Mouse (Mus musculus): ENCODE measurements around the gene Itm2b.

Gene Itm2b

DNA sequence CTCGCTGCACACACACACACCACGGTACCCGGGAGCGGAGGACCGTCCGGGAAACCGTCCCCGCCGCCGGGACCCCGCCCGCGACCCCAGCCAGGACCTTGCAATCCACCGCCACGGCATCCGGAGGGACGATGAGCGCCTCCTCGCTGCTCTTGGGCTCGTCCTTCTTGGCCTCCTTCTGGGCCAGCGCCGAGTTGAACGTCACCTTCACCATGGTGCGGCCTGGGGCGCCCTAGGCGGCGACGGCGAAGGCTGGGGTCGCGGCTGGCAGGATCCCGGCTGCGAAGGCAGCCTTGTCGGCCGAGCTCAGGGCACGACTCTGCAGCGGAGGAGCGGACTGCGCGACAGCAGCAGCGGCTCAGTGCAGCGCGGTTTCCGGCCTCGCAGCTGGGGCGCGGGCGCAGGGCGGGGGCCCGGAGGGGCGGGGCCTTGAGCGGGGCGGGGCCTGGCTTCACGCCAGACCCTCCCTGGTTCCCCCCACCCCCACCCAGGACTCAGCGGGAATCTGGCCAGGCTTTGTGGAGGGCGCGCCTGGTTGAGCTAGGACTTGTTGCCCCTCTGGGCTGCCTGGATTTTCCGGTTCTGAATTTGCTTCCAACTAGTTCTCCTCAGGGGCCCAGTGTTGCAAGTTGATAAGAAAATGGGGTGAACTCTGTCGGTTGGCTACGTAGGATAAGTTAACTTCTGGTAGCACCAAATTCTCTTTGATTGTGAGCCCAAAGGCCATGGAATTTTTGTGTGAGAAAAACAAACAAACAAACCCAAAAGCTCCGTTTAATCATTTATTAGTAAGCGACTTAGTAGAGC, at the start of gene Itm2b:
Itm2b (minus strand) TSS at position 377 of the 807 bp plus-strand sequence.
- peak; percentile 77 for DNase-seq (ENCODE audit: low spot score)

- DNase-seq (ENCODE audit: low spot score), result no peak
Observed at GRCm38 (mm10) chr14:73433487-73433886, 48.4 kb upstream of the Itm2b start.

DNA sequence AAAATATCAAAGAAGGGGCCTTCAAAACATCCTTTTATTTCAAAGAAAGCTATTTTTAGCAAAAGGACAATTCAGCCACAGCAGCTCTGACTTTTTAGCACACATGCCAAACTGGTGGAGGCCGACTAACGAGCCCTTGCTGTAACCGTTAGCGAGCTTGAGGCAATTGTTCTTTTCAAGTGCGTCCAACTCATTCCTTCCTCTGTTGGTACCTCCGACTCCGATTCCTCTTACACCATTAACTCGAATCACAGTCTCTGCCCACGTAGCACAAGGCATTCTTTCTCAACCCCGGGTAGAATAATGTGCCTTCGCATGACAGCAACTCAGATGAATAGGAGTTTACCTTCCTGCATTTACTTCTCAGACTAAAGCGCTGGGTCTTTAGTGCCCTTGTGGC, 45.5 kb upstream of the Itm2b start:
- DNase-seq (ENCODE audit: low spot score), result no peak

GRCm38 (mm10) chr14:73425571-73426041, 40.5 kb upstream of the Itm2b start:
- no peak for DNase-seq (ENCODE audit: low spot score)

GRCm38 (mm10) chr14:73424961-73425360, 39.9 kb upstream of the Itm2b start:
- no peak for DNase-seq (ENCODE audit: low spot score)

GRCm38 (mm10) chr14:73423542-73423941, 38.5 kb upstream of the Itm2b start:
- DNase-seq (ENCODE audit: low spot score), result no peak

DNA sequence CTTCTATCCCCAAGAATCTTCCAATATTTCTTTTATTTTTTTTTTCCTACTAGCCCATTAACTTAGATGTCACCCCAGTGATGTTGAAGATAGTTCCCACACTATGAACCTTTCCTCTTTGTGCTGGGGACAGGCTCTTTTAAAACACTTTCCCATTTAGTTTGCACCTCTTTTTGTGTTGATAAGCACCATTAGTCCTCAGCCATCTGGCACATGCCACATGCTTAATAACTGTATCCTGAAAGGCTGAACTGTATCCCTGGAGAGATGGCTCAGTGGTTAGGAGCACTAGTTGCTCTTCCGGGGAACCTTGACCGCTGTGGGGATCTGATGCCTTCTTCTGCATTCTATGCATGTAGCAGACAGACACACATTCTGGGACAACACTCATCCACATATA, 37.5 kb upstream of the Itm2b start:
- DNase-seq (ENCODE audit: low spot score), result no peak

DNA sequence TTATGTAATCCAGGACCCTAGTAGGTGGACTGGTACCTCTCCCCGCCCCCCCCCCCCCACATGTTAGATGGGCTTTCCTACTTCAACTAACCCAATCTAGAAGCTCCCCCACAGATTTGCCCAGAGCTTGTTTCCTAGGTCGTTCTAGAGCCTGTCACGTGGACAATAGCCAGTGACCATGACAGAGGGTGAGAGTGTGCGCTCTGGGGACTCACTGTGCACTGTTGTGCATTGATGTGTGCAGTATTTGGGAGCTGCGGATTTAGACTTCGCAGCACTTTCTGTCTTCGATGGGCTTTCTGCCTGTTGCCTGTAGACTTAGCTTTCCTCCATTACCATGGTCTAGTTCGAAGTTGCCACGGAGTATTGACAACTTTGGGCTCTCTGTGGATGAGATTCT, 36.5 kb upstream of the Itm2b start:
- no peak for DNase-seq (ENCODE audit: low spot score)

DNA sequence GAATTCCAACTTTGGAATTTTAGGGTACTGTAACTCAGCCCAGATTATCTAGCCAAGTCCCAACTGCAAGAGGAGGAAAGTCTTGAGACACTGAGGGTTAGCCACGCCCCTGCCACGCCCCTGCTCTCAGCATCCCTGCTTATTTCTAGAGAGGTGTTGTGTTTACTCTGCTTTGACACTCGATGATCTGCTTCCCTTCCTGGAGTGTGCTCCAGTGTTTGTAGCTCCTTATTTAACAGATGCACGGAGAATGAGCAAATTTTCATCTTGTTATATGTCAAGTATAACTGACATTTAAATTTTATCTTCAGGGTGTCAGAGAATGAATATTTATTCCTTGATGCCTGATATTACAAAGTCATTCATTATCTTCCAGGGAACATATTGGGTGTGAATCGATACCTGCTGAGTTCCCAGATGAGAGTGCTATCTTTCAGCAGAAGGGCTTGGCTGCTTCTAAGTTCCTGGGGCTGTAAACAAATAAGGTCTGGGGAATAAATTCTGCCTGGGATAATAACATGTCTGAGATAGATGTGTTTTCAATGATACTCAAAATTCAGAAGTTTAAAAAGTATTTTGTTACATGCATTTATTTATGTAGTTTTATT, 35.2 kb upstream of the Itm2b start:
- DNase-seq (ENCODE audit: low spot score), result no peak

DNA sequence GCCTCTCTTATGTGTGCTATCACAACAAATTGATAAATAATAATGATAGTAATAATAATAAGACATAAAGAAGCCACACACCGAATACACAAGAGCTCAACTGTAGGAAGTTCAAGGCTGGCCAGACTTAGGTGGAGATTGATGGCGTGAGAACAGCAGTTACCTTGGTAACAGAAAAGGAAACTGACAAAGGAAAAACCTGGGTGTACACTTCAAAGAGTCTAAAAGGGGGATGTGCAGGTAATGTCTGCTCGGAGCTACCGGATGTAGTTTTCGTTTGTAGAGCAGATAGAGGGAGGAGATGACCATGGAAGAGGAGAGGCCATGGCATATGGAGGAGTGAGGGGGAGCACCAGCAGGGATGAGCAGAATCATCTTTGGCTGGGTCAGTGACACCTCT, 31.4 kb upstream of the Itm2b start:
- DNase-seq (ENCODE audit: low spot score), result no peak

GRCm38 (mm10) chr14:73415376-73416035, 30.4 kb upstream of the Itm2b start:
- no peak for DNase-seq (ENCODE audit: low spot score)

- no peak for DNase-seq (ENCODE audit: low spot score)
Observed at GRCm38 (mm10) chr14:73411729-73412128, 26.6 kb upstream of the Itm2b start.

DNA sequence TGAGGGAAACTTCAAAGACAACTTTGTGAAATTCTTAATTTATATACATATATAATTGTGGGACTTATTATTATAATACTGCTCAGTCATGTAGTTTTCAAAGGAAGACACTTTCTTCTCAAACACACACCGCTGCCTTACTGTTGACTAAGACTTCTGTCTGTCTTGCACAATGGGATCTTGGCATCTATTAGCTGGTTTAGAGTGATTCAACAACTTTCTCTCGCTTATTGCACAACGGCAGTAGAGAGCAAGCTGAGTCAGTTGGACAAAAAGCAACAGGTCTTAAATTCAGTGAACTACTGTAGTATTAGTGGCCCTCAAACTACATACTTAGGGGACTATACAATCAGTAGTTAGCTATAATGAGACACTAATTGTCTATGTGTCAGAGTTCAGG, 25.0 kb upstream of the Itm2b start:
- no peak for DNase-seq (ENCODE audit: low spot score)

GRCm38 (mm10) chr14:73408223-73408845, 23.2 kb upstream of the Itm2b start:
- no peak for DNase-seq (ENCODE audit: low spot score)

DNA sequence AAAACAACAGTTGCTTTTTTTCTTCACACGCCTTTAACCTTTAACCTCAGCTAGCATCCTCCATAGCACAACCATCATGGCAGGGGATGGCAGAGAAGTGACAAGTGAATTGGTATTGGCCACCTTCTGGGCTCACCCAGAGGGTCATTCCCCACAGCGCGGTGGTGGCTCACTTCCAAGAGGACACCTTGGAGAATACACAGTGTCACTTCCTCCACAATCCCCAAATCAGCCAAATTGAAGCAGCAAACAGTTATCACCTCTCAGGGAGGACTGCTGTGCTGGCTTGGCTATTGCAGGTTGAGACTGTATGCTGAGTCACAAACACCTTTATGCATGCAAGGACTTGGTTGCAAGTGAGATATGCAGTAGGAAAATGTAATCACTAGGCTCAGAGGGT, 18.9 kb upstream of the Itm2b start:
- DNase-seq (ENCODE audit: low spot score), result no peak

GRCm38 (mm10) chr14:73403351-73403750, 18.3 kb upstream of the Itm2b start:
- DNase-seq (ENCODE audit: low spot score), result no peak

DNA sequence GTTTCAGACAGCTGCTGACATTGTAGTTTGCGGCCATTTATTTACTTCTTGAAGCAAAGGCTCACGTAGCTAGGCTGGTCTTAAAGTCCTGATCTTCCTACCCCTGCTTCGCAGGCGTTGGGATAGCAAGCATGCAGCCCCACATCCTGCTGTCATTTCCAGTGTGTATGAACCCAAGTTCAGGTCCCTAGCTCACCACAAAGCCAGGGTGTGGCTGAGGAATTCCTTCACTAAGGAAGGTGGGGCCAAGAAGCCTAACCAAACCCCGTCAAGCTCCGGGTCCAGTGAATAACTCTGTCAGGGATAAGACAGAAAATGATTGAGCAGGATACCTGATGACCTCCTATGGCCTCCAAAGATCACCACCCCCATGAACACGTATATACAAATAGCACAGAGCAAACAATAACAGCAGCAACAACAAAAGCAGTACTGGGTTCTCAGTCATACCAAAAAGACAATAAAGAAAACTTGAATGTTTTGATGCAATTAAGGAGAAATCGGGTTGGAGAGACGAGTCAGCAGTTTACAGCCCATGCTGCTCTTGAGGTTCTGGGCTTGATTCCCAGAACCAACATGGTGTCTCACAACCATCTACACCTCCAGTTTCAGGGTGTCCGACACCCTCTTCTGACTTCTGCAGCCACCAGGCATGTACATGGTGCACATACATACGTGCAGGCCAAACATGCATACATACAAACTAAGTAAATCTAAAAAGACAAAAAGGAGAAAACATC, 17.4 kb upstream of the Itm2b start:
- no peak for DNase-seq (ENCODE audit: low spot score)

DNA sequence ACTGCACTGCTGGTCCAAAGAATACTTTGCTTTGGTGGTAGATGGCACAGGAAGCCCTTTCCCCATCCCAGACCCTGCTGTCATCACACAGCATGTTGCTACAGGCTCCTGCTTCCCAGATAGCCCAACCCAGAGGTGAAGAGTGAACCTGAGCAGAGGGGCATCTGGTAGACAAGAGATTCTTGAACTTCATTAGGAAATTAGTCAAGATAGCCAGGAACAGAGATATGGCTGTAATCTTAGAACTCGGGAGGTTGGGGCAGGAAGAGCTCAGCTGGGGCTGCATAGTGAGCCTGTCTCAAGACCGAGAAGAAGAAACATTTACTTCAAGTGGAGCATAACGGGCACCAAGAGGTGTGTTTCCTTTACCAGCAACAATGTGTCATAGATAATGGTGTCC, 16.3 kb upstream of the Itm2b start:
- DNase-seq (ENCODE audit: low spot score), result no peak

- DNase-seq (ENCODE audit: low spot score), result no peak
Observed at GRCm38 (mm10) chr14:73399866-73400618, 15.0 kb upstream of the Itm2b start.

GRCm38 (mm10) chr14:73398367-73398996, 13.4 kb upstream of the Itm2b start:
- no peak for DNase-seq (ENCODE audit: low spot score)

DNA sequence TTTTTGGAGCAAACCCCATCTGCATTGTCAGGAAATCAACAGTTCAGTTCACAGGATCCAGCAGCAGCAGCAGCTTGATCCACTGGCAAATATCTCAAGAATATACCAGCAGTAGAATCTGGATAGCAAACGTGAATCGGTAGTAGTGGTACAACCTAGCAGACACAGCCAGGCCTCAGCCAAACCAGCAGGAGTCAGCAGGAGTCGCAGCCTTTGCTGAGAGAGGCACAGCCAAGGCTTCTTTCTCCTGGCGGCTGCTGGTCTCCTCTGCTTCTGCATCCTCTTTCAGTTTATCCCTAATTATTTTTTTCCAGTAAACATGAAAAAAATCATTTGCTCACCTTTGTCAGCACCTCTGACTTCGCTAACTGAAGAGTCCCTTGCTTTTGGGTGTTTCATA, 10.7 kb upstream of the Itm2b start:
- DNase-seq (ENCODE audit: low spot score), result no peak
